Mouse (Mus musculus) spleen, adult 2 months (tissue): ENCODE results near the gene Ccz1.

ENCODE experiments used
- CTCF ChIP-seq: fragments of 200-500 bp; IDR thresholded peaks from 2 replicates; pipeline ENCODE4 v1.5.1; 2011; ENCODE audit warnings: mild to moderate bottlenecking, inconsistent platforms; ENCODE audit not compliant: insufficient read depth, insufficient read length, insufficient replicate concordance; ENCODE audit errors: extremely low read depth
- POLR2A ChIP-seq: fragments of 200-500 bp; IDR thresholded peaks from 2 replicates; pipeline ENCODE4 v1.6.1; 2011; ENCODE audit warnings: low read depth, low read length, inconsistent platforms

DNA sequence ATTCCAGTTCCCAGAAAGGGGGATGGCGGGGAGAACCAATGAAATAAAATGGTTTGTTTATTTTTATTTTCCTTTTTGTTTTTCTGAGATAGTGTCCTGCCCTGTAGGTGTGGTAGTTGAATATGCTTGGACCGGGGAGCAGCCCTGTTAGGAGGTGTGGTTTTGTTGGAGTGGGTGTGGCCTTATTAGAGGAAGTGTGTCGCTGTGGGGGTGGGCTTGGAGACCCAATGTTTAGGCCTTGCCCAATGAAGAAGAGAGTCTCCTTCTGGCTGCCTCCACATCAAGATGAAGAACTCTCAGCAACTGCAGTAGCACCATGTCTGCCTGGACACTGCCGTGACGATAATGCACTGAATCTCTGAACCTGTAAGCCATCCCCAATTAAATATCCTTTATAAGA lies 25.2 kb upstream of the Ccz1 start:
- TF ChIP-seq CTCF (no peak), POLR2A (no peak)
